Mouse (Mus musculus) midbrain, embryonic 11.5 days (tissue): ENCODE measurements around the gene Tank. TPM values are rescaled to one million over a fixed set of nuclear protein-coding genes. Genes with fewer than 3 reads are reported as not detected.

Experiments
- ATAC-seq: fragments of 200-750 bp; cut with Nextera tagmentation; 2 replicates; pipeline ENCODE4 v1.8.0; 2017; ENCODE audit warnings: moderate TSS enrichment, moderate library complexity; ENCODE audit not compliant: low FRiP score
- DNase-seq: peaks from one replicate; pipeline ENCODE4 v3.0.0; 2015; ENCODE audit warnings: low spot score; ENCODE audit errors: missing footprints
- H3K27ac ChIP-seq: fragments of 300-500 bp; sonication (generic); 2 replicates; pipeline ENCODE4 v1.5.1; 2014; ENCODE audit warnings: low read depth, low read length
- H3K27me3 ChIP-seq: fragments of 300-500 bp; sonication (generic); 2 replicates; pipeline ENCODE4 v1.6.1; 2014; ENCODE audit warnings: mild to moderate bottlenecking, low read length, moderate library complexity, mixed read lengths; ENCODE audit not compliant: control insufficient read depth, insufficient read depth
- H3K36me3 ChIP-seq: fragments of 300-500 bp; sonication (generic); 2 replicates; pipeline ENCODE4 v1.6.1; 2014; ENCODE audit warnings: mild to moderate bottlenecking, low read length, moderate library complexity, mixed read lengths; ENCODE audit not compliant: control insufficient read depth, insufficient read depth
- H3K4me1 ChIP-seq: fragments of 300-500 bp; sonication (generic); 2 replicates; pipeline ENCODE4 v1.6.1; 2014; ENCODE audit warnings: low read length; ENCODE audit not compliant: control insufficient read depth, insufficient read depth
- H3K4me2 ChIP-seq: fragments of 300-500 bp; sonication (generic); 2 replicates; pipeline ENCODE4 v1.6.1; 2014; ENCODE audit warnings: mild to moderate bottlenecking, moderate library complexity
- H3K4me3 ChIP-seq: fragments of 300-500 bp; sonication (generic); 2 replicates; pipeline ENCODE4 v1.5.1; 2014; ENCODE audit warnings: low read depth, low read length
- H3K9ac ChIP-seq: fragments of 300-500 bp; sonication (generic); 2 replicates; pipeline ENCODE4 v1.6.1; 2014; ENCODE audit warnings: low read length
- H3K9me3 ChIP-seq: fragments of 300-500 bp; sonication (generic); 2 replicates; pipeline ENCODE4 v1.6.1; 2016; ENCODE audit warnings: low read length; ENCODE audit not compliant: control insufficient read depth
- WGBS: fragments of 180-500 bp; shearing (Covaris S2); extraction: QIAGEN DNeasy Blood & Tissue Kit; methylation state at CpG from one replicate; pipeline ENCODE4 v1.1.7; 2014; 5-methylcytosine and 5-hydroxymethylcytosine counted together
- polyA plus RNA-seq: library from polyadenylated mRNA; unstranded; fragments of >200 nt; fragmentation: Nextera tagmentation; extraction: Ambion mirVana; gene quantifications from 2 replicates; pipeline ENCODE4 v1.2.1, GENCODE M21; 2014

Tank gene
- 38.1 and 39.4 TPM in 2 replicates for polyA plus RNA-seq

- Histone ChIP-seq H3K36me3 (no peaks in the 10 kb centered on the region), H3K27ac (no peak within 1 kb of the TSS), H3K4me3 (no peak within 1 kb of the TSS), H3K27me3 (no peaks in the 10 kb centered on the region), H3K4me1 (no peaks in the 10 kb centered on the region), H3K9ac (no peak within 1 kb of the TSS), H3K9me3 (no peaks in the 10 kb centered on the region), H3K4me2 (no peak within 1 kb of the TSS)
- DNase-seq = no peak
- WGBS = 88% methylated on average over 10 of the region's 10 CpGs
- no peak for ATAC-seq
Observed at GRCm38 (mm10) chr2:61578433-61578832, at the start of gene Tank. Gene Tank (plus strand): TSS chr2:61578585.

DNA sequence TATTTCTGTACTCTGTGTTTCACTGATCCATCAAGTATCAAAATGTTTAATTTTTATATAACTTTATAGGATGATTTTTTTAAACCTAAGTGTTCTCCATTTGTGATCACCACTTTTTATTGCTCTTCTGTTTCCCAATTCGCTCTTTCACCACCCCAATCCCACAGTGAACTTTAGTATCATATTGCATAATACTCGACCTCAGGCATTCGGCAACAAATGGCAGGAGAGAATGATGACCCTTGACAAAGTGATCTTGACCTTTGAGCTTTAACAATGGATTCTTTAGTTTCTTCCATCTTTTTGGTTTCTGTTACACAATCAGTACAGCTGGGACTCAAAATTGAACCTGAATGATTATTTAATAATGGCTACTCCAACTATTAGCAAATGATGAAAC, 46.1 kb upstream of the Tank start:
- Histone ChIP-seq H3K4me3 (no peak overlapping the region), H3K9ac (no peak overlapping the region)
- WGBS = 76% methylated on average over 3 of the region's 3 CpGs

DNA sequence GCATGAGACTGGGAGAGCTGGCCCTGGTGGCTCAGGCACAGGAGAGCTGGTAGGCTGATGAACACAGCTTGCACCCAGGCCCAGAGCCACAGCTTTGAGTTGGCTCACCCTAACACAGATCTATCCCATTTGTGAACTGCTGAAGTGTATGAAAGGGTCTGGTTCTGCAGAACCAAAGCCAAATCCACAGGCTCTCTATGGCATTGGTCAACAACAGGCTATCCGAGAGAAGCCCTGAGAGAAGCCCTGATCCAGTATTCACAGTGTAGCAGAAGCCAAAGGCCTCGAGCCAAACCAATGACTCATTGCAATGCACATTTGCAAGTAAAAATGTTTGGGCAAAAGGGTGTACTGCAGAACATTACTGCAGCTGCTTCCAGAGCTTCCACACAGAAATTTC, 45.3 kb upstream of the Tank start:
- H3K9me3 ChIP-seq = no peaks in the 10 kb centered on the region
- ATAC-seq = no peak
- WGBS = 83% methylated on average over 2 of the region's 2 CpGs

More for the DNA sequence above, 46.1 kb upstream of the Tank start:
- Histone ChIP-seq H3K4me1 (no peaks in the 10 kb centered on the region), H3K27me3 (no peaks in the 10 kb centered on the region), H3K36me3 (no peaks in the 10 kb centered on the region), H3K9me3 (no peaks in the 10 kb centered on the region), H3K27ac (no peak overlapping the region), H3K4me2 (no peak overlapping the region)
- ATAC-seq (no peak), DNase-seq (no peak)

GRCm38 (mm10) chr2:61536901-61537300, 41.5 kb upstream of the Tank start:
- 74% methylated on average over 2 of the region's 2 CpGs for WGBS
- H3K4me1 ChIP-seq = peaks cover 2% of the 10 kb centered on the region; the same call in 1 of the 2 replicates
- H3K27ac ChIP-seq = no peak overlapping the region
- no peak for ATAC-seq
- H3K9me3 ChIP-seq = no peaks in the 10 kb centered on the region
- no peak for DNase-seq
- no peaks in the 10 kb centered on the region for H3K27me3 ChIP-seq
- H3K9ac ChIP-seq = no peak overlapping the region
- no peak overlapping the region for H3K4me2 ChIP-seq
- no peaks in the 10 kb centered on the region for H3K36me3 ChIP-seq
- H3K4me3 ChIP-seq = no peak overlapping the region

More for the DNA sequence above, 45.3 kb upstream of the Tank start:
- Histone ChIP-seq H3K9ac (no peak overlapping the region), H3K4me3 (no peak overlapping the region), H3K36me3 (no peaks in the 10 kb centered on the region), H3K27ac (no peak overlapping the region), H3K4me1 (no peaks in the 10 kb centered on the region), H3K4me2 (no peak overlapping the region), H3K27me3 (no peaks in the 10 kb centered on the region)
- DNase-seq = no peak

GRCm38 (mm10) chr2:61539378-61539777, 39.0 kb upstream of the Tank start:
- H3K4me3 ChIP-seq = no peak overlapping the region
- peaks cover 2% of the 10 kb centered on the region; the same call in 1 of the 2 replicates for H3K4me1 ChIP-seq
- no peaks in the 10 kb centered on the region for H3K36me3 ChIP-seq
- DNase-seq (peak; percentile 87), ATAC-seq (peak; percentile 65)
- H3K4me2 ChIP-seq = no peak overlapping the region
- H3K9ac ChIP-seq = no peak overlapping the region
- WGBS = 16% methylated on average over 2 of the region's 2 CpGs
- H3K9me3 ChIP-seq = no peaks in the 10 kb centered on the region
- no peaks in the 10 kb centered on the region for H3K27me3 ChIP-seq
- H3K27ac ChIP-seq = no peak overlapping the region

DNA sequence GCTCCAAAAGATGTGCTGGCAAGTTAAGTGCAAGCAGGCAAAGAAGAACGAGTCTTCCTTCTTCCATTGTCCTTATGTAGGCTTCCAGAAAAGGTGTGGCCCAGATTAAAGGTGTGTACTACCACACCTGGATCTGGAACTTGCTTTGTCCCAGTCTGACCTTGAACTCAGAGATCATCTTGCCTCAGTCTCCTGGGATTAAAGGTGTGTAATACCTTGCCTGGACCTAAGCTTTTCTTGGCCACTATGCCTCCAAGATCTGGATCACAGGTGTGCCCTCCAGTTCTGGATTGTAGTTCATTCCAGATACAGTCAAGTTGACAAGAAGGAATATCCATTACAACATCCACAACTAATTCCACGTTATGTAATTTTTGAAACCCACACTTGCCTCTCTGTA, 36.0 kb upstream of the Tank start:
- H3K9ac ChIP-seq = no peak overlapping the region
- ATAC-seq (no peak), DNase-seq (no peak)
- no peak overlapping the region for H3K4me2 ChIP-seq
- H3K9me3 ChIP-seq = no peaks in the 10 kb centered on the region
- 88% methylated on average over 2 of the region's 2 CpGs for WGBS
- H3K4me1 ChIP-seq = peaks cover 2% of the 10 kb centered on the region; the same call in 1 of the 2 replicates
- H3K4me3 ChIP-seq = no peak overlapping the region
- no peaks in the 10 kb centered on the region for H3K27me3 ChIP-seq
- H3K27ac ChIP-seq = no peak overlapping the region
- H3K36me3 ChIP-seq = no peaks in the 10 kb centered on the region

DNA sequence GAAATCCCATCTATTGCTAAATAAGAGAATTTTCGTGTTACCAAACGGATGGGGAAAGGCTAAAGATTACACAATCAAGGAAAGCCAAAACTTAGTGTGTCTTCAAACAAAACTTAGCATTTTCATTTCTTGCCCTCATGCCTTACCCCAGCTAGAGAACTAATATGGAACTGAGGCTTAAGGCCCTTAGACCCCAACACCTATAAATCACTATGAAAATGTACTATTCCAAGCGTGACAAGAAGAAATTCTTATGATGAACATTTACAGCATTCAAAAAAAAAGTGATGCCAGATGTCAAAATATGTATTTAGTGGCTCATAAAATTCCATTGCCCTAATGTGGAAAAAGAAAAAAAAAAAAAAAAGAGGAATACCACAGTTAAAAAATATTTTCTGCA, 32.7 kb upstream of the Tank start:
- ATAC-seq (no peak), DNase-seq (no peak)
- Histone ChIP-seq H3K36me3 (no peaks in the 10 kb centered on the region), H3K9me3 (no peaks in the 10 kb centered on the region), H3K27ac (no peak overlapping the region), H3K4me3 (no peak overlapping the region), H3K9ac (no peak overlapping the region), H3K27me3 (no peaks in the 10 kb centered on the region), H3K4me1 (no peaks in the 10 kb centered on the region), H3K4me2 (no peak overlapping the region)
- 87% methylated on average over 3 of the region's 3 CpGs for WGBS

DNA sequence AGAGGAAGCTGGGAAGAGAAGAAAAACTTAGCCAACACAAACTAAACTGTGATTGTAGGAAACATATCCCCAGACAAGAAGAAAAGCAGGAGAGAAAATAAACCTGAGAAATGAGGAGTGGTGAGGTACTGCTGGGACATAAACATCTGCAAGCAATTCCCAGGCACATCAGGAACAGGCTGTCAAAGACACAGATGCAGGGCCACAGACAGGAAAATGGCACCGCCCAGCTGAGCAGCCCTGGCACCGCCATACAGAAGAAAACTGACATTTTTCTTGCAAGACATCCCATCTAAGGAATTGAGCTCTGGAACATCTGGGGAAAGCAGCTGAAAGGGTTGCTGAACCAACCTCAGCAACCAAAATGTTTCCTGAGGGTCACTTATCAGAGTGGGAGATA, 30.4 kb upstream of the Tank start:
- H3K9me3 ChIP-seq = no peaks in the 10 kb centered on the region
- no peak overlapping the region for H3K9ac ChIP-seq
- H3K36me3 ChIP-seq = no peaks in the 10 kb centered on the region
- no peaks in the 10 kb centered on the region for H3K27me3 ChIP-seq
- WGBS = 81% methylated on average over 2 of the region's 2 CpGs
- H3K27ac ChIP-seq = no peak overlapping the region
- DNase-seq (no peak), ATAC-seq (no peak)
- no peaks in the 10 kb centered on the region for H3K4me1 ChIP-seq
- H3K4me2 ChIP-seq = no peak overlapping the region
- no peak overlapping the region for H3K4me3 ChIP-seq

DNA sequence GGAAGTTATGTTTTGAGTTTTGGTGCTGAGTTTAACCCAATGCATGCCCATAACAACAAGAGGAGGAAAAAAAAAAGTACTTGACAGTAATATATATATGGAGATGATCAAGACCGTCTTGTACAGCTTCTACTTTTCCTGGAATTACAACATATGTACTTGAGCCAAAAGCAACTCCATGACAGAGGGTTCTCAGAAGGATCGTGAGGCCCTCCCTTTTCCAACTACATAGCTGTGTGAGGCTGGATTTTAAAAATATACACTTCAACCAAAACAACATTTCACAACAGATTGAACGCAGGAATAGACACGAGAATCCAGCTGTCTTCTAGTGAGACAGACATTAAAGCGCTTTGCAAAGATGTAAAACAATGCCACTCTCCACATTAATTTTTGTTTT, 26.7 kb upstream of the Tank start:
- no peak overlapping the region for H3K9ac ChIP-seq
- ATAC-seq (no peak), DNase-seq (no peak)
- no peaks in the 10 kb centered on the region for H3K4me1 ChIP-seq
- H3K4me3 ChIP-seq = no peak overlapping the region
- no peaks in the 10 kb centered on the region for H3K27me3 ChIP-seq
- no peak overlapping the region for H3K27ac ChIP-seq
- H3K36me3 ChIP-seq = no peaks in the 10 kb centered on the region
- no peaks in the 10 kb centered on the region for H3K9me3 ChIP-seq
- 90% methylated on average over 5 of the region's 5 CpGs for WGBS
- H3K4me2 ChIP-seq = no peak overlapping the region

DNA sequence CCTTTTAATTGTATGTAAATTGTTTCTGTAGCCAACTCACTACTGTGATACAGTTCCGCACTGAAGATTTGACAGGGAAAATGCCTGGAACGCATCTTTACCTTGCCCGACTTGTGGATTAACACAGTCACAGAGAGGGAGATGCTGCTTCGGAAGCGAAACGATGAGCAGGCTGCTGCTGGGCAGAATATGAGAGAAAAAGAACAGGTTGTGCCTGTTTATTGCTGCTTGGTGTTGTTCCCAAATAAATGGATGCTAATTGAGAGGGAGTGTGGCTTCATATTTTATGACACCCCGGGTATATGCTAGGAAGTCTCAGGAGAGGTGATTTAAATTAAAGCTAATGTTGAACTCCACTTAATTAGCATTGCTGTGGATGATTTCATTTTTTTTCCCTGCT, 23.0 kb upstream of the Tank start:
- DNase-seq = no peak
- no peak overlapping the region for H3K27ac ChIP-seq
- no peaks in the 10 kb centered on the region for H3K27me3 ChIP-seq
- no peaks in the 10 kb centered on the region for H3K4me1 ChIP-seq
- no peak overlapping the region for H3K9ac ChIP-seq
- no peaks in the 10 kb centered on the region for H3K9me3 ChIP-seq
- no peak for ATAC-seq
- H3K4me3 ChIP-seq = no peak overlapping the region
- H3K4me2 ChIP-seq = no peak overlapping the region
- WGBS = 81% methylated on average over 7 of the region's 7 CpGs
- H3K36me3 ChIP-seq = no peaks in the 10 kb centered on the region
